Mouse (Mus musculus) left cerebral cortex, adult 9 months (tissue): ENCODE results near the gene Zbtb17.

Experiments used
- DNase-seq, 2 experiments: peaks; one replicate each; pipeline ENCODE4 v3.0.0; 2022; ENCODE audit warnings: low spot score in 2 of 2

Zbtb17 gene

DNA sequence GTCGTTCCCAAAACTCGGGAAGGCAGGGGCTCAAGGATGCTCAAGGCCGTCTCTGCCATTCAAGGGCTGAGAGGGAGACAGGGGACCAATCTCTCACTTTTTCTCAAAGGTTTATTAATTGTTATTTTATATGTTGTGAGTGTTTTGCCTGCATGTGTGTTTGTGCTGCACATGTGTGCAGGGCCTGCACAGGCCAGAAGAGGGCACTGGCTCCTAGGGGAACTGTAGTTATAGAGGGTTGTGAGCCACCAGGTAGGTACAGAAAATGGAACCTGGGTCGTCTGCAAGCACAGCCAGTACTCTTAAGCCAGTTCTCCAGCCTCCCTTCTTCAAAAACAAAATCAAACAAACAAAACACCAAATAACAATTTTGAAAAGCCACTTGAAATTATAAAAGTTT, 44.2 kb downstream of the Zbtb17 start:
- DNase-seq: no peak

DNA sequence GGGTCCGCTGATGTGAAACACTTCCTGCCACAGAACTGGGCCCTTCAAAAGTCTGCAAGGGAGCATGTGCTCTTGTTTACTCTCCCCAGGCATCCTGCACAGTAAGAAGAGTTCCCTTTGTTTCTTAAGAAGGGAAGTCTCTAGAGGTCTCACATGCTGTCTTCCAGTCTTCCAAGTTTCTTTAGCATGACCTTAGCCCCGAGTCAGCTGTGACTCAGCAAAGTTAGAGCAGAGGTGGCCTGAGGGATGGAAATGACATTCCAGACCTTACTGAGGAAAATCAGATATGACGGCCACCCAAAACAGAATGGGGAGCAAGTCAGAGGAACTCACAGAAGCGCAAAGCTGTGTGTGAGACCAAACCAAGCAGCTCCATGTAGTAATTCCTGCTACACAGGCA, 56.2 kb downstream of the Zbtb17 start:
- no peak for DNase-seq

DNA sequence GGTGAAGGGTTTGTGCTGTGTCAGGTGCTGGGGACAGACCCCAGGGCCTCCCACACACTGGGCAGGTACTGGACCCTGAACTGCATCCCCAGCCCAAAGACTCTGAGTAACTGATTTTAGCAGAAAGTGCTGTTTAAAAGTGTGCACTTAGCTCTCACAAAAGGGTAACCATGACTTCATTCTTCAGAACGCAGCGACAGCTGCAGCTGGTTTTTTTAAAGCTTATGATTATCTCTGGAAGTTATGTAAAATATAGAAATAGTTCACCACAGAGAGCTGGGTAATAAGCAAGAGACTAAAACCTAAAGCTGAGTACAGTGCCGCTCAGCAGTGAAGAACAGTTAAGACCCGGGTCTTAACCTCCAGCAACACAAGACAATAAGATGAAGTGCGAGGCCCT, 56.6 kb downstream of the Zbtb17 start:
- DNase-seq: peak; percentile 37 to 40

DNA sequence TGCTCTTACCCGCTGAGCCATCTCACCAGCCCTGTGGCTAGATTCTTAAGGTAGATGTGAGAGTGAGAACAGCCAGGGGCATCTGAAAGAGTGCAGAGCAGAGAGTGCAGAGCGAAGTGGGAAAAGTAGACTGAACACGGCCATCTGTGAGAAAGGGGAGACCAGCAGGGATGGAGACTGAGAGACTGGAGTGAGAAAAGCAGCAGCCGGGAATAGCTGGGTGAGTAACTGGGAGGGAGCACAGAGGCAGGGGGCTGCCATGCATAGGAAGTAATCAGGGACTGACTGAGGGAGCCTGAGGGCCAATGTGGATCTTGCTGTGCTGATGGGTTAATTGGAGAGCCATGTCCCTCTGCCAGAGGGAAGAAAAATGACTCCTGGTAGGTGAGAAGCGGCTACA, 58.3 kb downstream of the Zbtb17 start:
- no peak for DNase-seq

DNA sequence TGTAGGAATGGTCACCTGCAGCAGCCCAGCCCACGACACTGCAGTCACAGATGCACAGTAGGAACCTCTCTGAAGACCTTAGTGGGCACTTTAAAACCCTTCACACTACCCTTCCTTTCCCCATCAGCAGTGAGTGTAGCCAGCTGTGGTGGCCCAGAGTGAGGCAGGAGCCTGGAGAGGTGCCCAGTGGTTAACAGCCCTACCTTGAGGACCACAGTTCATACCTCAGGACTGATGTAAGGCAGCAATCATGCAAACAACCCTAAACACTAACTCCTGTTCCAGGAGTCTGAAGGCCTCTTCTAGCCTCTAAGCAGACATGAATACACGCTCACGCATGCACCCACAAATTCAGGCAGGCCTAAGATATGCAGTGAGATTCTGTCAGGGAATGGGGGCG, 60.0 kb downstream of the Zbtb17 start:
- DNase-seq: no peak

DNA sequence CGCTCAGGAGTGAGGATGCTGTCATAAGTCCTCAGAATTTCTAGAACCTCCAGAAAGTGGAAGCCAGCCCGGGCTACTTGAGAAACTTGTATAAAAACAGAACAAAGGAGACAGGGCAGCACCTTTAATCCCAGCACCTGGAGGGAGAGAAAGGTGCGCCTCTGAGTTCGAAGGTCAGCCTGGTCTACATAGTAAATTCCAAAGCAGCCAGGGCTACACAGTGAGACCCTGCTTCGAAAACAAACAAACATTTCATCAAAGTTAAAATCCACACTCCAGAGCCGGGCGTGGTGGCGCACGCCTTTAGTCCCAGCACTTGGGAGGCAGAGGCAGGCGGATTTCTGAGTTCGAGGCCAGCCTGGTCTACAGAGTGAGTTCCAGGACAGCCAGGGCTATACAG, 61.4 kb downstream of the Zbtb17 start:
- DNase-seq: no peak

DNA sequence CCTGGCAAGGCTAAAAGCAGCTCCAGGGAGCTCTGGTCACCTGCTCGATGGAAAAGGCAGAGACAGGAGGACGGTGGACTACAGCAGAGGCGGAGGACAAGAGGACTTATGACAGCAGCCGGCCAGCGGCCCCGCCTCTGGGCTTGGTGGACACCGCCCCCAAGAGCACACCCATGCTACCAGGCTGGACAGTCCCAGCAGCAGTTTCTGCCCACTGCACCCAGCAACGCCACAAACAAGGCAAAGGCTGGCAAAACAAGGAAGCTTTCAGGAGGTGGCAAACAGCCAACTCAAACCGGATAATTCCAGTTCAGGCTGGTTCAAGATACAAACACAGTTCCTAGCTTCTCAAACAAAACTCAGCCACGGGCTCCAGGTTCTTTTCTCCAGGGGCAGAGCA, 61.9 kb downstream of the Zbtb17 start:
- peak; percentile 48 to 78 for DNase-seq

DNA sequence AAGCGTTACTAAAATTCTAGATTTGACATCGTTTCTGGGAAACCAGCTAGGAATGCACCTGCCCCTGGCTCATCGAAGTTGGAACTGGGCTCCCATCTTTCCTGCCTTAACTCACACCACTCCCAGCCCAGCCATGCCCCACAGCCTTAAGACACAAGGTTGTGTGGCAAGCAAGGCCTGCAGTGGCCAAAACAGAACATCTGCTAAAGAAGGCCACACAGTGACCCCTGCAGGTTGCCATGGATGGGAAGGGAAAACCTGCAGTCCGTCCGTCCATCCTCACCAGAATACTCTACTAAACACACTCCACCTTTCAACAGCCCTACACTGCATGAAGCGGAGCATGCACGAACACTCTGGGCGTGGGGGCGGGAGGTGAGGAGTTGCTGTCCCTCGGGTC, 62.4 kb downstream of the Zbtb17 start:
- no peak for DNase-seq

DNA sequence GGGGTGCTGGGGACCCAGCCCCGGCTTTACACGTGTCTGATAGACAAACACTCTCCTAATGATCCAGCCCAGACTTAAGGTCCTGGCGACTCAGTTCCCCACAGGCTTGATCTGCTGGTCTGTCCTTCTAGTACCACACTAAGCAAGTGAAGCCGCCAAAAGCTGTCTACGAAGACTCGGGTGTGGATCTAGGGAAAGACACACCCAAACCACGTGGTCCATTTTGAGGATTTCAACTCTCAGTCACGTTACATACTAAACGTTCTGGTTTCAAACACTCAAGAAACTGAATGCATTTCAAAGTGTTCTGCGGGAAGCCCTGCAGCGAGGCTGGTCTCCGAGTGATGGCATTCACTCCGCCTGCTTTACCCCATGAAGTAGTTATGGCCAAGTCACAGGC, 66.0 kb downstream of the Zbtb17 start:
- DNase-seq: no peak

DNA sequence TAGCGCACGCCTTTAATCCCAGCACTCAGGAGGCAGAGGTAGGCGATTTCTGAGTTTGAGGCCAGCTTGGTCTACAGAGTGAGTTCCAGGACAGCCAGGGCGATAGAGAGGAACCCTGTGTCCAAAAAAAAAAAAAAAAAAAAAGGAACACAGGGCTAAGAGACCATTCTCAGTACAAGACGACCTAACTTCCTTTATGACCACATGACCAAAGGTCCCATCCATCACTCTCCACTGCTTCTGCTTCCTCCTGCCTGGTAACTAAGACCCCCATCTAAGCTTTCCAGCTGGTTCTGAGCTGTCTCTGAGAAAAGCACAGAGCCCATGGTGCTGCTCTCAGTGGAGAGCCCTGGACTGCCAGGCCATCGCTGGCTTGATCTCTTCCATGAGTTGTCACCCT, 67.7 kb downstream of the Zbtb17 start:
- no peak for DNase-seq

DNA sequence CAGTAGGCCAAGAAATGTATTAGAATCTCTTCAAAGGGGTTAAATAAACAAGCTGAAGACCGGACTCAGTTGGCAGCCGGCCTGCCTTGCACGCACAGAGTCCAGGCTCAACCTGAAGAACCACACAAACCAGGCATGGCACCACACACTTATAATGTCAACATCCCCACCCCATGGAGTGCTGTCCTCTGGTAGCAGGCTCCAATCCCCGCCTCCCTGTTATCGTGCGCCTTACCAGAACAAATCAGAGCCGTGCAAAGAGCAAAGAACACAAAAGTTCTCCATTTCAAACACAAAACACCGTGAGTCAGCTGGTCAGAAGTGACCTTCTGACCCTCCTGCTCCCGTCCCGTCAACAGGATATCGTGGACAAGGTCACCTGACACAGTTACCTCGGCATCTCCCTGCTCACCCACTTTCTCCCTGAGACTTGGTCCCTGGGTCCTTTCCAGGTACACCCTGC, 69.8 kb downstream of the Zbtb17 start:
- DNase-seq: no peak
